Mouse (Mus musculus): ENCODE measurements around the gene Lpp. TPM values are rescaled to one million over a fixed set of nuclear protein-coding genes. Genes with fewer than 3 reads are reported as not detected.

The Lpp gene
- polyA plus RNA-seq, 1 experiment = 6.2 TPM

DNA sequence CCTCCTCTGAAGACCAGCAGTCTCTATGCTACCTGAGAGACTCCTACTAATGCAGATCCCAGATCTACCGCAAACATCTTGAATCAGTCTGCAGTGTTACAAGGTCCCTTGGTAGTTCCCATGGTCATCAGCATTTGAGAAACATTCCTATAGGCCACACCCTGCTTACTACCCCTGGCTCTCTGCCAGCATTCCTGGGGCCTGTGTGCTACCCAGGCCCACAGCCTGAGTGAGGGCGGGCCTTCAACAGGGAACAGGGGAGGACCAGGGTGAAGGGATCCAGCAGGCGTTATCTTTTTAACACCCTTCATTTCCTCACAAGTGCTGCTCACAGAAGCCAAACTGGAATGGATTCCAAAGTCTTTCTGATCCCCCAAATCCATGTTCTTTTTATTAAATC is 173.0 kb downstream of the Lpp start:
- Histone ChIP-seq H3K4me1 (ENCODE audit: control insufficient read depth, insufficient read depth, low read length) (no peaks in the 10 kb centered on the region), H3K4me3 (replicated peaks; ENCODE audit: control insufficient read depth, low read depth, low read length) (no peak overlapping the region), H3K27ac (ENCODE audit: control insufficient read depth, insufficient read depth, low read depth, low read length, poor library complexity) (no peak overlapping the region)
- 80% methylated on average over 3 of the region's 3 CpGs for WGBS
- TF ChIP-seq POLR2A (IDR thresholded peaks at IDR 0.05; ENCODE audit: borderline replicate concordance, control insufficient read depth, low read depth, low read length) = no peak
- TF ChIP-seq CTCF (IDR thresholded peaks at IDR 0.05; ENCODE audit: control insufficient read depth, insufficient read depth, low read length) = no peak

DNA sequence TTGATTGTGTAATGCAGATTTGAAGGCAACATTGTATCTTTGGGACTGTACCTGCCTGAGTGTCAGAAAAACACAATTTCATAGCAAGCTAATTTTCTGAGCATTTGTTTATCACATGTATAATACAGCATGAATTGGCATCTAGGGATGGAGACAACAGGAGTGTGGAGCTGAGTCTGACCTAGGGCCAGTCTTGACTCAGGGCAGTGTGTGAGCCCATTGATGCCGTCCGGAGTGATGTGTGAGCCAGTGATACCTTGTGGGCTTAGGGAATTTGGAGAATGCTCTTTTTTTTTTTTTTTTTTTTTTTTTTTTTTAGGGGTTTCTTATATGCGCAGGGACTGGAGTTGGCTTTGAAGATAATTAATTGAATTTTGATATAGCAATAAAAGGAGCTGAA is 174.3 kb downstream of the Lpp start:
- TF ChIP-seq POLR2A (IDR thresholded peaks at IDR 0.05; ENCODE audit: borderline replicate concordance, control insufficient read depth, low read depth, low read length) = no peak
- no peak for TF ChIP-seq CTCF (IDR thresholded peaks at IDR 0.05; ENCODE audit: control insufficient read depth, insufficient read depth, low read length)
- Histone ChIP-seq H3K4me1 (ENCODE audit: control insufficient read depth, insufficient read depth, low read length) (no peaks in the 10 kb centered on the region), H3K4me3 (replicated peaks; ENCODE audit: control insufficient read depth, low read depth, low read length) (no peak overlapping the region), H3K27ac (ENCODE audit: control insufficient read depth, insufficient read depth, low read depth, low read length, poor library complexity) (no peak overlapping the region)
- WGBS = 84% methylated on average over 3 of the region's 3 CpGs

DNA sequence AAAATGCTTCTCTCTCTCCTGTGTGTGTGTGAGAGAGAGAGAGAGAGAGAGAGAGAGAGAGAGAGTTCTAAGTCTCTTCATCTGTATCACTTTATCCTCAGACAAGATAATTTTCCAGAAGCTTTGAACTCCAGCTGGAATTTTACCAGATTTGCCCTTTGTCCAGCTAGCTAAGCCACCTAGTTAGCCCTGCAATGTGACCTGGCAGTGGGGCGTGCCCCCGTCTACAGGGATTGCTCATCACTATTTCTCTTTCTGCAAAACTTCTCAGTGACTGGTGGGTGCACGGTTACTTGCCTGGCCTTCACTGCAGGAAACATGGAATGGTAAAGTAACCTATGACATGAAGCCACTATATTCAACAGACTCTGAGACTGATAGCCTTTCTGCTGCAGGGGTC is 174.8 kb downstream of the Lpp start:
- no peak overlapping the region for H3K4me3 ChIP-seq (replicated peaks; ENCODE audit: control insufficient read depth, low read depth, low read length)
- H3K27ac ChIP-seq (ENCODE audit: control insufficient read depth, insufficient read depth, low read depth, low read length, poor library complexity) = no peak overlapping the region
- TF ChIP-seq POLR2A (IDR thresholded peaks at IDR 0.05; ENCODE audit: borderline replicate concordance, control insufficient read depth, low read depth, low read length) (no peak), CTCF (IDR thresholded peaks at IDR 0.05; ENCODE audit: control insufficient read depth, insufficient read depth, low read length) (no peak)
- 76% methylated on average over 3 of the region's 3 CpGs for WGBS
- H3K4me1 ChIP-seq (ENCODE audit: control insufficient read depth, insufficient read depth, low read length) = no peaks in the 10 kb centered on the region

DNA sequence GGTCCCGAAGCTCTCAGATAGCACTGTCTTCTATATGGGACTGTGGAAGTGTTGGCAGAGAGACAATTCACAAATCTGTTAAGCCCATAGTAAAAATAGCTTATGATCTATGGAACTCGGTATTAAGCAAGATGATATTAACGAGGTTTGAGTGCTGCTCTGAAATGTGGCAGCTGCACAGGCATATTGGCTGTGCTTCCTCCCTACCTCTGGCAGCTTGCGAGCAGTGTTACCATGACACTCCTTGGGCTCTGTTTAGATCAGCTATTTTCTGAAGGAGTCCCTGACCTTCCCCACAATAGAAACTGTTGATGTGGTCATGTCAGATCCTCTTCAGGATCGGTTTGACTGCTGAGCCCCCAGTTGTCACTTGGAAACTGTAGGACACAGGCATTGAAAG is 176.4 kb downstream of the Lpp start:
- no peak overlapping the region for H3K4me3 ChIP-seq (replicated peaks; ENCODE audit: control insufficient read depth, low read depth, low read length)
- H3K4me1 ChIP-seq (ENCODE audit: control insufficient read depth, insufficient read depth, low read length) = no peaks in the 10 kb centered on the region
- WGBS = 76% methylated on average over 5 of the region's 5 CpGs
- TF ChIP-seq POLR2A (IDR thresholded peaks at IDR 0.05; ENCODE audit: borderline replicate concordance, control insufficient read depth, low read depth, low read length) (no peak), CTCF (IDR thresholded peaks at IDR 0.05; ENCODE audit: control insufficient read depth, insufficient read depth, low read length) (no peak)
- H3K27ac ChIP-seq (ENCODE audit: control insufficient read depth, insufficient read depth, low read depth, low read length, poor library complexity) = no peak overlapping the region

DNA sequence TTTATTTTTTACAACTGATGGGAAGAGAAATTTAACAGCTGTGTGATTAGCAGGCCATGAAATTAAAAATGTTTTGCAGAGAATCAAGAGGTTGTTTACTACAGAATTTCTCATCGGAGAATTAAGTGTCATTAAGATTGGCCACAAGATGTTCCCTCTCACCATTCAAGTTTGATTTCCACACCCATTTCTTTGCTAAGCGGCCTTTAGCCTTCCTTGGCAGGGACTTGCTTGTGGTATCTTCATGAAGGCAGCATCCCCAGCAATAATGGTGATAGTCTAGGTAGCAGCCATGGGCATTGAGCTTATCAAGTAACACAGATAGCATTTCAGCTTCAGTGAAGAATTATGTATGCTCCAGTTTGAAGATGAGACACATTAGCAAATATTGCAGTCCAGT is 183.7 kb downstream of the Lpp start:
- H3K4me3 ChIP-seq (replicated peaks; ENCODE audit: control insufficient read depth, low read depth, low read length) = no peak overlapping the region
- H3K4me1 ChIP-seq (ENCODE audit: control insufficient read depth, insufficient read depth, low read length) = peaks cover 10% of the 10 kb centered on the region
- no peak for TF ChIP-seq CTCF (IDR thresholded peaks at IDR 0.05; ENCODE audit: control insufficient read depth, insufficient read depth, low read length)
- no peak for TF ChIP-seq POLR2A (IDR thresholded peaks at IDR 0.05; ENCODE audit: borderline replicate concordance, control insufficient read depth, low read depth, low read length)
- 73% methylated on average over 2 of the region's 2 CpGs for WGBS
- H3K27ac ChIP-seq (ENCODE audit: control insufficient read depth, insufficient read depth, low read depth, low read length, poor library complexity) = no peak overlapping the region

DNA sequence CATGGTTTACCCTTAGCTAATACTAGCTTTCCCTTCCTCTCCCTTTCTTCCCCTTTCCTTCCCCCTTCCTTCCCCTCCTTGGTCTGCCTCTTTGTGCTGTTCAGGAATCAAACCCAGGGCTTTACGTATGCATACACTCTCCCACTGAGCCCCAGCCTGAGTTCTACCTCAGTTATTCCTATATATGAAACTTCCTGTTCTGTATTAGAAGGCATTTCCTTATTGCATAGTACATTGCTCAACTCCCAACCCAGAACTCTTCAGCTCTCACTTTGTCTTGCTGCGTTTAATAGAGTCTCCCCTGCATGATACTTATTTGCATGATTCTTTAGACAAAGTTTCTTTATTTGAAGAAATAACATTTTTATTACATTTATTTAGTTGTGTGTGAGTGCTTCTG is 184.5 kb downstream of the Lpp start:
- Histone ChIP-seq H3K4me1 (ENCODE audit: control insufficient read depth, insufficient read depth, low read length) (peaks cover 10% of the 10 kb centered on the region), H3K4me3 (replicated peaks; ENCODE audit: control insufficient read depth, low read depth, low read length) (no peak overlapping the region), H3K27ac (ENCODE audit: control insufficient read depth, insufficient read depth, low read depth, low read length, poor library complexity) (no peak overlapping the region)
- WGBS = 34% methylated on average over 2 of the region's 2 CpGs
- TF ChIP-seq CTCF (IDR thresholded peaks at IDR 0.05; ENCODE audit: control insufficient read depth, insufficient read depth, low read length) (no peak), POLR2A (IDR thresholded peaks at IDR 0.05; ENCODE audit: borderline replicate concordance, control insufficient read depth, low read depth, low read length) (no peak)

DNA sequence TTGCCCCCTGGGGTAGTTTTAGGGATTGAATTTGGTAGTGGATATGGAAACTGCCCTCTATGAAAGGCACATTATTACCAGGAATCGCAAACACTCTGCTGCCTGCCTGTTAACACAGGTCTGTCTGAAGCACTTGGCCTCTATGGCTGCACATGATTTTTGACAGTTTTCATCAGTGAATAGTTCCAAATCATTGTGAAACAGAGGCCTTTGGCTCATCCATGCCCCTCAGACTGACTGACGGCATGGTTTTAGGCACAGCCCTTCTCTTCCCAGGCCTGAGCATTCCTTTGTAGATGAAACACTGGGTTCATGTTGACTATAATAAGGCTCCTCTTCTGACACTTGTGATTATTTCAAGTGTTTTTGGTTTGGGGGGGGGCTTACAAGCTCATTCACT is 189.5 kb downstream of the Lpp start:
- TF ChIP-seq CTCF (IDR thresholded peaks at IDR 0.05; ENCODE audit: control insufficient read depth, insufficient read depth, low read length) = no peak
- no peak for TF ChIP-seq POLR2A (IDR thresholded peaks at IDR 0.05; ENCODE audit: borderline replicate concordance, control insufficient read depth, low read depth, low read length)
- 92% methylated on average over 2 of the region's 2 CpGs for WGBS
- no peak overlapping the region for H3K27ac ChIP-seq (ENCODE audit: control insufficient read depth, insufficient read depth, low read depth, low read length, poor library complexity)

DNA sequence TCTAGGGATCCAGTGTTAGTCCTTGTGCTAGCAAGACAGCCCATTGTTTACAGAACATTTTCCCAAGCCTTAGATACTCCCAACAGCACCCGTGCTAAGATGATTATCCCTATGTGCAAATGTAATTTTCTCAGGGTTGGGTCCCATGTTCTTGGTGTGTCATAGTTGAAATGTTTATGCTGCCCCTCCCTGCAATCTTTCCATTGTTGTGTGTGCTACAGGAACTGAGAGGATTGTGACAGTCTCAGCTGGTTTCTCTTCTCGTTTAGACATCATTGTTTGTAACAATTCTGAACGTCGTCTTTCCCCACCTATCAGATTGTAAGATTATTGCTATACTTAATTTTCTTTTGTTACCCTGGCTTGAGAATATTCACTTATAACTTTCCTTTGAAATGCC is 200.2 kb downstream of the Lpp start:
- WGBS = 59% methylated on average over 4 of the region's 4 CpGs
- H3K4me1 ChIP-seq (ENCODE audit: control insufficient read depth, insufficient read depth, low read length) = no peaks in the 10 kb centered on the region; the same call in 1 of the 2 replicates
- H3K4me3 ChIP-seq (replicated peaks; ENCODE audit: control insufficient read depth, low read depth, low read length) = no peak overlapping the region
- H3K27ac ChIP-seq (ENCODE audit: control insufficient read depth, insufficient read depth, low read depth, low read length, poor library complexity) = no peak overlapping the region; the same call in 1 of the 2 replicates
- TF ChIP-seq POLR2A (IDR thresholded peaks at IDR 0.05; ENCODE audit: borderline replicate concordance, control insufficient read depth, low read depth, low read length) (peak; percentile 14; the same call in 1 of the 2 replicates), CTCF (IDR thresholded peaks at IDR 0.05; ENCODE audit: control insufficient read depth, insufficient read depth, low read length) (no peak)

More for the DNA sequence above, 189.5 kb downstream of the Lpp start:
- H3K4me3 ChIP-seq (replicated peaks; ENCODE audit: control insufficient read depth, low read depth, low read length) = no peak overlapping the region
- H3K4me1 ChIP-seq (ENCODE audit: control insufficient read depth, insufficient read depth, low read length) = peaks cover 4% of the 10 kb centered on the region

DNA sequence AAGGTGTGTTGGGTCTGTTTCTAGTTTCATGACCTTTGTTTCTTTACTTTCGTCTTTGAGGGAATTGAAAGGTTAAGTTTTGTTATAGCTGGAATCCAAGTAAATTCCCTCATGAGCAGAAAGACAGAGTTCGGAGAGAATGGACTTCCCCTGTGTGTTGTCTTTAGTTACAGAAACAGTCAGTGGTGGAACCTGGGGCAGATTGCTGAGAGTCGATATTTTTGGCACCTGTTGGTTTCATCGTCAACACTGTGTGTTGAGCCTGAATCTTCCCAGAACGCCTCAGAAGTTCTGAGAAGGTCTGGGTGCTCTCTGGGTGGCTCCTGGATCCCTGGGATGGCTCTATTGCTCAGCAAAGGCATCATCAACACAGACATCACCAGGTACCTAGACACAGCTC is 201.2 kb downstream of the Lpp start:
- 75% methylated on average over 5 of the region's 5 CpGs for WGBS
- Histone ChIP-seq H3K27ac (ENCODE audit: control insufficient read depth, insufficient read depth, low read depth, low read length, poor library complexity) (0 out of 2 replicates have a peak overlapping the region, but pooled peaks have one; percentile 33), H3K4me3 (replicated peaks; ENCODE audit: control insufficient read depth, low read depth, low read length) (no peak overlapping the region), H3K4me1 (ENCODE audit: control insufficient read depth, insufficient read depth, low read length) (no peaks in the 10 kb centered on the region; the same call in 1 of the 2 replicates)
- no peak for TF ChIP-seq POLR2A (IDR thresholded peaks at IDR 0.05; ENCODE audit: borderline replicate concordance, control insufficient read depth, low read depth, low read length)
- TF ChIP-seq CTCF (IDR thresholded peaks at IDR 0.05; ENCODE audit: control insufficient read depth, insufficient read depth, low read length) = no peak
